Mouse (Mus musculus) cerebellum, postnatal 4 days (tissue): ENCODE data around the gene Rptn.

Experiments used
- DNase-seq, 2 experiments: peaks; one replicate each; pipeline ENCODE4 v3.0.0; 2022; ENCODE audit warnings: low spot score in 2 of 2, mixed read lengths in 1 of 2

The Rptn gene

DNA sequence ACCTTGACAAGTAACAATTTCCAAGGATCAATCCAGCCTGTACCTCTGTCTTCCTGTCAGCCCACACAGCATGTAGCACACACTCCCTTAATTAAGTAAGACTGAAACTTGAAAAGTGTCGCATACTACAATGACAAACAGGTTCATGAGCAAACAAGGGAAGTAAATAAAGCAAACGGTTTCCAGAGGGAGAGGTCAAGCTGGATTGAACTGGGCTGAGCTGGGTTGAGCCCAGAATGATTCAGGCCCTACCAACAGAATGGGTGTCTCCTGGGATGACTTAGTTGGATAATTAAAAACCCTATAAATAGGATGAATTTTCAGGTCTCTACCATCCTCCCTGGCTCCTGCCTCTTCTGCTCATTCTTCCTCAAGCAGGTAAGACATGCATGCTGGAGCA, at the start of gene Rptn:
Gene Rptn (plus strand): TSS at position 334 of the 400 bp plus-strand sequence.
- DNase-seq = no peak

DNA sequence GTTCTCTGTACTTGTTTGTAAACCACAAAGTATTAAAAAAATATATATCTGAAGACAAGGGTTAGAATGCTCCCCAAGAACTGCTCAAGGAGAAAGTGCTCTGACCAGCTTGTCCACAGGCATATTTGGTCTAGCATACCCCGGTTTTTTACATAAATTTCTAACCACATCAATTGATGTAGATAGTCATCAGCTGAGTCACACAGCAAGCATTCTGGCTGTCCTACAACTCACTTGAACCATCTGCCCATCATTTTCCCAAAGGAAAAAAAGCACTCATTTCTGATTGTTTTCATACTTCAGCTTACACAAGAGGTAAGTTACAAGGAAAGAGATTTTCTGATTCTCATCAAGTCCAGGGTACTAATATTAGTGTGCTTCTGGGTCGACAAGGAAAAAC, 46.6 kb upstream of the Rptn start:
- no peak for DNase-seq

- peak; percentile 49 to 59 for DNase-seq
Observed at GRCm38 (mm10) chr3:93360045-93360444, 33.5 kb upstream of the Rptn start.

DNA sequence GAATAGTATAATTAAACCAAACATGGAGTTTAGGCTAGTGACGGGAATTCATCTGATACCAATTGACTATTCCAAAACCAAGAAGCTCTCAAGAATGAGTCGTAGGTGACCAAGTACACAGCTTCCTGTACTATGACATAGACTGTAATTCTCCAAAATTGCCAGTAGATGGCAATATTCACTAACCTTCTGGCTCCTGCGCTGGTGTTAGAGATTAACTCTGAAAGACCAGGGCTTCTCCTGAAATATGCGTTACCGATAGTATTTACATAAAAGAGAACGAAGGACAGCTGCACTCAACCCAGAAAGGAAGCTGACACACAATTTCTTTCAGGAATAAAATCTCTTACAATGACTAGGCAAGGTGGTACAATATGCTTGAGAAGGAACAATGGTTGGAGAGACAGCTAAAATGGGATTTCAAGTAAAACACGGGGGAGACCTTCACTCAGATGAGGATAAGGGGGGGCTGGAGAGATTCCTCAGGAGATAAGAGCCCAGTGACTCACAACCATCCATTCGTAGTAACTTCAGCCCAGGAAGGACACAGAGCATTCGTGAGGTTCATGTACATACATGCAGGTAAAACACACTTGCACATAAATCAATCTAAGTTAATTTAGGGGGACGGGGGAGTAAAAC, 31.4 kb upstream of the Rptn start:
- no peak for DNase-seq

GRCm38 (mm10) chr3:93366966-93367575, 26.4 kb upstream of the Rptn start:
- DNase-seq = no peak

DNA sequence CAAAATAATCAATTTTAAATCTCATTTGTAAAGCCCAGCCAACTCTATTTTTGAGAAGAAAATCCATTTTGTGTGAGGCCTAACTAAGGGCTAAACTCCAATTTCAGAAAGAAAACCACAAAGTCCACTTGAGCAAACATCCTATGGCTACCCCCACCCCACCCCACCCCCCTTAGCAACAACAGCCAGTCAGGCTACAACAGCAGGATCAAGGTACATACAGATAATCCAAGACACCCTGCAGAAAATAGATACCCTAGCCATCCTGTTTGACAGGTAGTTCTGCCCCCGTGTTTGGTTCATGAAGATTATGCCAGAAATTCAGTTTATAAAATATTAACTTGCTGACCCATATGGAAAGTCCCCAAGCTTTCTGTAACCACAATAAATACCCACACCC, 25.3 kb upstream of the Rptn start:
- DNase-seq = no peak

GRCm38 (mm10) chr3:93373416-93373815, 20.1 kb upstream of the Rptn start:
- DNase-seq = no peak

DNA sequence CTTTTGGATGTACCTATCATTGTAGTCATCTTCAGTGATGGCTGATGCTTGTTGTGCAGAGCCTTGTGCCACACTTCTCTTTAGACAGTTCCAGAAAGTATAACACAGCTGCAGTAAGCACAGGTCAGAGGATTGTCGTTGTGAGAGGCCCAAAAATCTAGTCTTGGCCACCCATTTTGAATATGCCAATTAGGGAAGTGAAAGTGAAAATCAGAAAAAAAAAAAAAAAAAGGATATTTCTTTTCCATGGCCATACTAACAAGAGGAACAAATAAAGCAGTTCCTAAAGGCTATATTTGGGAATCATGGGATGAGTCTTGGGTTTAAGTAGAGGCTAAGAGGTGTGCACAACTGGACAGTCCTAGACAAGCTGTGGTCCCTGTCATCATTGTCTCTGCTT, 18.3 kb upstream of the Rptn start:
- no peak for DNase-seq

DNA sequence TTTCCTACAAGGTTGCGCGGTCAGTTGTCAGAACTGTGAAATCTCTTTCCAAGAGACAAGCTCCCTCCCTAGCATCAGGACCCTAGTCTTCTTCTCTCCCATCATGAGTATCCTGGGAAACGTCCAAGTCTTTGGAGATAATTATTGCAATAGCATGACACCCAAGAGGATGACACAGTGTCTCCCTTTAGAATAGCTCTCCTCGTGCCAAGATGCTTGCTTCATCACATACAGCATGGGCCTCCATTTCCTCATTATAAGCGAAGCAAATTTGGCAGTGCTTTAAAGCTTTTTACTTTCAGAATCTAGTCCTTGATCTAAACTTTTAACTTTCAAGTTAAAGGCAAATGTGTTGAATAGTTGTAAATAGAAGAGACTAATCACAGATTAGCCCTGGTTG, 17.9 kb upstream of the Rptn start:
- DNase-seq = no peak

DNA sequence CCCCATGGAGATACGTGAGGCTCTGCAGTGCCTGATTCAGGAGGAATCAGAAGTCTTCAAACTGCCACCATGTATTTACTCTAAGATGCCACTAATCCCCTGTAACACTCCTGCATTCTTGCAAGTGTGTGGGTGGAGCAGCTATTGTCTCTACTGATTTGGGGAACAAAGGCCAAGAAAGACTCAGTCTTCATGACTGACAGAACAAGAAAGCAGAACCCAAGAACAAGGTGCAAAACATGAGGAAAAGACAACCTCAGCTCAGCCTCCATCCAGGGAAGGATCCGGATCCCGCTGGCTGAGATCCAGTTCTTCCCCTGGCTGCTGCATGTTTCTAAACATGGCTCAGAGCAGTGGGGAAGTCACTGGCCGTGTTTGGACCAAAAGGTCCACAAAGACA, 15.4 kb upstream of the Rptn start:
- DNase-seq = no peak

DNA sequence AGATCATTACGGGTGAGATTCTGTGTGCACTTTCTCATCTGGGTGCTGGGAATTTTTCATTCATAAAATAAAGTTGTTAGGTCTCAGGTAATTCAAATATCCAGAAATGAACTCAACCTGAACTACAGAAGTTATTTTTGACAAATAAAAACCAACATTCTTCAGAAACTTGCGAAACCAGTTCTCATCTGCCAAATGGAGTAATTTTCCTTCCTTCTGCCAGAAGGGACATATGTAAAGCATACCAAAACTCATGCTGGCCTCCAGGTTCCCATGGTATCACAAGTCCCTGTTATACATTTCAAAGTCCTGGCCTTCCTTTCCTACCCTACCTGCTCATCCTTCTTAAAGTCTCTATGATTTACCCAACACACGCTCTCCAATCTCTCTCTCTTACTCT, 10.4 kb downstream of the Rptn start:
- DNase-seq = no peak

DNA sequence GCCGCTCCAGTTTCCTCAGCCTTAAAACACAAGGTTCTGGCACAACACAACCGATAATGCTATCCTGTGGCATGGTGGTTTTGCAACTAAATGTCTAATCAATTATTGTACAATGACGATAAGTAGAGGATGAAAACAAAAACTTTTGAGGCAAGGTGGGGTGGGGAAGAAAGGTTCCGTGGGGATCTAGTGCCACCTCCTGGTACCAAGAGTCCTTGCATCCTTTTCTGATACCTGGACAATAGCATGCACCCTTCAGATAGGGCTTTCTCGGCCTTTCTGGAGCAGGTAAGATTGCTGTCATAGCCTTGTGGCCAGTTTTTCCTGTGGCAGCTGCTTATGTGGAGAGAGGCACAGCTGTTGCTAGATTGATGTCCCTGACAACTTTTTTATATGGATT, 13.5 kb downstream of the Rptn start:
- DNase-seq = peak in 1 of 2 experiments; percentile 7

DNA sequence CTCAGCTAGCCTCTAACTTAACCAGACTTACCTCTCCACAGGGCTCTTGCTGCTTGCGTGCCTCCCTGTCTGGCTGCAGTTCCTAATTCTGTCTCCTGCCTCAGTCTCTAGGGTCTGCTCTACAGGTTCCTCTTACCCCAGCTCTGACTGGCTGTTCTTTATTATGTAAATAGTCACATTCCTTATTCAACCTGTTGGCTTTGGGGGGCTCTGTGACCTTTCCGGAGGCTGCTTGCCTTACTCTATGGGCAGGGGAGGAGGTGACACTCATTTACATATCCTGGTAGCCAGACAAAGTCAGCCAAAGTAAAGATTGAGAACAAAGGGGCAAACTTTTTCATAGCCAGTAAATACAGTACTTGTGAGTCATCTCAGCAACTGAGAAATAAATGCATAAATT, 18.4 kb downstream of the Rptn start:
- DNase-seq = no peak

DNA sequence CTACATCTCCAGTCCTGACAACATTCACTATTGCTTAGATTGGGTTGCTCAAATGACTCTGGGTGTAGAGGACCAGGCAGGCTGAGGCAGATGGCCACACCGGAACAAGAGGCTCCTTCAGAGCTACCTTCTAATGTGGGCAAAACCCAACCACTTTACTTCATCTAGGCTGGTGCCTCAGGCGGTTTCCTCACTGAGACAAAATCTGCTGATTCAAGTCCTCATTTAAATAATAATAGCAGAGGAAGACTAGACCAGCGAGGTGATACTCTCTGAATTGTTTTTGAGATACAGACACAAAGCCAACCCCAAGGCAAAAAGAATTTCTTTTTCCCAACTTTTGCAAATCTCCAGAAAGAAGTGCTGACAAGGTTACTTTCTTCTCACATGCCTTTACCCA, 38.2 kb downstream of the Rptn start:
- no peak for DNase-seq

DNA sequence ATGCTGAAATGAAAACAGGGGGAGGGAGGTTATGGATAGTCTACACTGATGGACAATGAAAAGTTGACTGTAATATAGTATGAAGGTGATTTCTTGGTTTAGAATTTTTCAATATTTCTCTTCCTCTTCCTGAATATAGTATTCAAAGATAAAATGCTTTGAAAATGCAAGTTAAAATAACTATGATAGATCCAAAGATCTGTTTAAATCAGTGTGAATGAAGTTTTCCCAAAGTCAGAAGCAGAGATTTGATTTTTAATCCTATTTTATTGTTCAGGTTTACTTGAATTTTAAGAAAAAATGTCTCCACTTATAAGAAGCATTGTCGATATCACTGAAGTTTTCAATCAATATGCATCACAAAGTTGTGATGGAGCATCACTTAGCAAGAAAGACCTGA, 48.5 kb downstream of the Rptn start, which contains the start of gene Tchh:
Gene Tchh (plus strand): TSS at position 301 of the 400 bp plus-strand sequence.
- DNase-seq = no peak

- DNase-seq = peak in 1 of 2 experiments; percentile 6
Observed at GRCm38 (mm10) chr3:93443501-93444101, 50.1 kb downstream of the Rptn start.

DNA sequence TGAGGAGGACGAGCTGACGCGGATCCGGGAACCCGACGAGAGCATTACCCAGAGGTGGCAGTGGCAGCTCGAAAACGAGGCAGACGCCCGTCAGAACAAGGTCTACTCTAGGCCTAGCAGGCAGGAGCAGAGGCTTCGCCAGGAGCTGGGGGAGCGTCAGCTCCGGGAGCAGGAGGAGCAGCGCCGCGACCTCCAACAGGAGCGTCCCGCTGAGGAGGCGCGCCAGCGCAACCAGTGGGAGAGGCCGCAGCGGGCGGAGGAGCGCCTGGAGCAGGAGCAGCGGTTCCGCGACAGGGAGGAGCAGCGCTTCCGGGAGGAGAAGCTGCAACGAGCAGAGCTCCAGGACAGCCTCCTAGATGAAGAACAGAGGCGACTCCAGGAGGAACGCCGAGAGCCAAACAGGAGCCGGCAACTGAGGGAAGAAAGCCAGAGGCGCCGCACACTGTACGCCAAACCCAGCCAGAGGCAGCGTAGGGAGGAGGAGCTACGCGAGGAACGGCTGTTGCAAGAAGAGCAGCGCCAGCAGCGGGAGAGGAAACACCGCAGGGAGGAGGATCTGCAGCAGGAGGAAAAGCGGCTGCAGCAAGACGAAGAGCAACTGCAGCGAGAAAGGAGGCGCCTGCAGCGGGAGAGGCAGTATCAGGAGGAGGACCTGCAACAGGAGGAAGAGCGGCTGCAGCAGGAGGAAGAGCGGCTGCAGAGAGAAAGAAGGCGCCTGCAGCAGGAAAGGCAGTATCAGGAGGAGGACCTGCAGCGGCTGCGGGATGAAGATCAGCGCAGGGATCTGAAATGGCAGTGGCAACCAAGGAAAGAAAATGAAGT, 51.1 kb downstream of the Rptn start:
- DNase-seq = peak in 1 of 2 experiments; percentile 51

GRCm38 (mm10) chr3:93445165-93445705, 51.7 kb downstream of the Rptn start:
- peak in 1 of 2 experiments; percentile 5 for DNase-seq

- DNase-seq = peak in 1 of 2 experiments; percentile 9
Observed at GRCm38 (mm10) chr3:93446128-93446755, 52.7 kb downstream of the Rptn start.

- peak in 1 of 2 experiments; percentile 1 for DNase-seq
Observed at GRCm38 (mm10) chr3:93446756-93447137, 53.2 kb downstream of the Rptn start.

- peak in 1 of 2 experiments; percentile 38 for DNase-seq
Observed at GRCm38 (mm10) chr3:93447138-93447841, 53.8 kb downstream of the Rptn start.
